19 mouse cellular contexts compared by ENCODE assay signal in genomic region chr17:5188400-5188799, GRCm38 (mm10).
DNase-seq lines count a peak whose midpoint lies in the region; ATAC-seq lines count a peak whose summit lies in the region.
"Had no signal": no experiment of that assay in that cellular context is flagged by ENCODE, and none has a peak within 500 bp of the region (broad histone marks: within the 10 kb centered on the region; RNA-seq: fewer than 3 reads in every experiment).

No protein-coding gene starts in this region.

- H3K27ac ChIP-seq in limb, embryonic 12.5 days, result 0 out of 2 replicates have a peak overlapping the region, but pooled peaks have one; percentile 12
- H3K27ac ChIP-seq in limb, embryonic 10.5 days, result no peak overlapping the region
- H3K27ac ChIP-seq in midbrain, embryonic 13.5 days, result peak overlapping the region; percentile 35
- H3K27ac ChIP-seq in midbrain, embryonic 14.5 days (replicated peaks; ENCODE audit: low read depth, low read length), result no peak overlapping the region; the same call in 1 of the 2 replicates
- peak overlapping the region; percentile 10; the same call in 1 of the 2 replicates for H3K27ac ChIP-seq in limb, embryonic 13.5 days
- H3K27ac ChIP-seq: midbrain, embryonic 15.5 days had no signal

- peak; percentile 91 for DNase-seq in heart, adult 11 months
- no peak for DNase-seq in heart, postnatal 25 days (ENCODE audit: low spot score)
- no peak for DNase-seq in limb, embryonic 10.5 days (ENCODE audit: low spot score)
- DNase-seq in midbrain, embryonic 14.5 days, result no peak
- DNase-seq: B cell, adult 2 months; cerebellum, adult 2 months; kidney, postnatal 10 days; lung, adult 18-20 months; retina, postnatal 1 day; thymus, postnatal 14 days had no signal

- H3K4me2 ChIP-seq in limb, embryonic 12.5 days, result no peak overlapping the region
- H3K4me2 ChIP-seq in midbrain, embryonic 13.5 days (replicated peaks), result no peak overlapping the region
- no peak overlapping the region for H3K4me2 ChIP-seq in midbrain, embryonic 14.5 days (ENCODE audit: low read length)
- H3K4me2 ChIP-seq in limb, embryonic 13.5 days (replicated peaks), result no peak overlapping the region

- no peak overlapping the region for H3K9ac ChIP-seq in limb, embryonic 12.5 days (replicated peaks)
- H3K9ac ChIP-seq in midbrain, embryonic 13.5 days (replicated peaks), result no peak overlapping the region
- H3K9ac ChIP-seq in midbrain, embryonic 14.5 days (replicated peaks; ENCODE audit: low read length), result no peak overlapping the region
- no peak overlapping the region for H3K9ac ChIP-seq in limb, embryonic 13.5 days
- H3K9ac ChIP-seq: hindbrain, embryonic 15.5 days; midbrain, embryonic 15.5 days had no signal

- peaks cover 36% of the 10 kb centered on the region for H3K4me1 ChIP-seq in limb, embryonic 12.5 days (replicated peaks)
- peaks cover 40% of the 10 kb centered on the region for H3K4me1 ChIP-seq in limb, embryonic 10.5 days
- peaks cover 56% of the 10 kb centered on the region for H3K4me1 ChIP-seq in midbrain, embryonic 13.5 days (replicated peaks)
- H3K4me1 ChIP-seq in midbrain, embryonic 14.5 days (ENCODE audit: control insufficient read depth, insufficient read depth, low read length), result peaks cover 31% of the 10 kb centered on the region; the same call in 1 of the 2 replicates
- peaks cover 35% of the 10 kb centered on the region for H3K4me1 ChIP-seq in limb, embryonic 13.5 days

- WGBS in limb, embryonic 12.5 days, result 77% methylated on average over 7 of the region's 7 CpGs
- WGBS in limb, embryonic 10.5 days, result 80% methylated on average over 7 of the region's 7 CpGs
- WGBS in midbrain, embryonic 13.5 days, result 74% methylated on average over 7 of the region's 7 CpGs
- WGBS in midbrain, embryonic 14.5 days, result 83% methylated on average over 7 of the region's 7 CpGs
- 79% methylated on average over 7 of the region's 7 CpGs for WGBS in limb, embryonic 13.5 days

- H3K4me3 ChIP-seq in limb, embryonic 12.5 days (replicated peaks), result no peak overlapping the region
- H3K4me3 ChIP-seq in limb, embryonic 10.5 days, result no peak overlapping the region
- no peak overlapping the region for H3K4me3 ChIP-seq in midbrain, embryonic 13.5 days (replicated peaks)
- H3K4me3 ChIP-seq in midbrain, embryonic 14.5 days (replicated peaks; ENCODE audit: low read depth, low read length), result no peak overlapping the region
- no peak overlapping the region for H3K4me3 ChIP-seq in limb, embryonic 13.5 days
- H3K4me3 ChIP-seq: heart, embryonic 10.5 days; hindbrain, embryonic 15.5 days; midbrain, embryonic 15.5 days had no signal

- intact Hi-C loops in heart, postnatal 25 days (cut with DNase I), result loop anchor here (2.0 to 10.0 kb wide), 4 partner anchors 111 to 574 kb away; partner anchors contain the start of gene Arid1b

- H3K9me3 ChIP-seq in limb, embryonic 12.5 days, result no peaks in the 10 kb centered on the region
- H3K9me3 ChIP-seq in limb, embryonic 10.5 days (replicated peaks), result no peaks in the 10 kb centered on the region
- H3K9me3 ChIP-seq in midbrain, embryonic 13.5 days, result no peaks in the 10 kb centered on the region
- no peaks in the 10 kb centered on the region for H3K9me3 ChIP-seq in midbrain, embryonic 14.5 days (ENCODE audit: control insufficient read depth, low read length)
- no peaks in the 10 kb centered on the region for H3K9me3 ChIP-seq in limb, embryonic 13.5 days
- H3K9me3 ChIP-seq: heart, embryonic 10.5 days; hindbrain, embryonic 15.5 days; midbrain, embryonic 15.5 days had no signal

- 0 out of 2 replicates have a peak, but pooled peaks cover 2% of the 10 kb centered on the region for H3K36me3 ChIP-seq in limb, embryonic 12.5 days
- no peaks in the 10 kb centered on the region for H3K36me3 ChIP-seq in limb, embryonic 10.5 days
- no peaks in the 10 kb centered on the region for H3K36me3 ChIP-seq in midbrain, embryonic 13.5 days
- H3K36me3 ChIP-seq in midbrain, embryonic 14.5 days (ENCODE audit: control insufficient read depth, insufficient read depth, low read length), result no peaks in the 10 kb centered on the region
- H3K36me3 ChIP-seq in limb, embryonic 13.5 days, result no peaks in the 10 kb centered on the region
- H3K36me3 ChIP-seq: heart, embryonic 10.5 days; hindbrain, embryonic 15.5 days; midbrain, embryonic 15.5 days had no signal

- no peaks in the 10 kb centered on the region for H3K27me3 ChIP-seq in limb, embryonic 12.5 days
- H3K27me3 ChIP-seq in limb, embryonic 10.5 days (ENCODE audit: low read depth, poor library complexity, severe bottlenecking), result no peaks in the 10 kb centered on the region
- H3K27me3 ChIP-seq in midbrain, embryonic 13.5 days, result no peaks in the 10 kb centered on the region
- H3K27me3 ChIP-seq in midbrain, embryonic 14.5 days (ENCODE audit: control insufficient read depth, insufficient read depth, low read length), result no peaks in the 10 kb centered on the region
- H3K27me3 ChIP-seq in limb, embryonic 13.5 days, result no peaks in the 10 kb centered on the region
- H3K27me3 ChIP-seq: hindbrain, embryonic 15.5 days; midbrain, embryonic 15.5 days had no signal

- no peak for ATAC-seq in limb, embryonic 12.5 days (ENCODE audit: insufficient number of reproducible peaks, insufficient read depth, low FRiP score, low TSS enrichment, low read depth)
- ATAC-seq in midbrain, embryonic 13.5 days, result no peak
- no peak for ATAC-seq in midbrain, embryonic 14.5 days (ENCODE audit: low FRiP score, low TSS enrichment)
- ATAC-seq in limb, embryonic 13.5 days (ENCODE audit: low FRiP score, low read depth), result no peak
- no peak for ATAC-seq in erythroblast, adult 5-6 weeks (replicated peaks; ENCODE audit: low FRiP score, poor library complexity, severe bottlenecking)
- ATAC-seq: forebrain, embryonic 16.5 days; intestine, postnatal 0 days; midbrain, embryonic 15.5 days had no signal

Comparison
In these comparisons a context has a peak if more than half of its experiments do, and no peak if none do; other contexts are left out.
1. H3K27ac ChIP-seq: peak in limb, embryonic 12.5 days (single experiment), midbrain, embryonic 13.5 days (single experiment) and limb, embryonic 13.5 days (single experiment); none in limb, embryonic 10.5 days (single experiment) and midbrain, embryonic 14.5 days (single experiment).